Mouse (Mus musculus) right cerebral cortex, postnatal 36 days (tissue): ENCODE data around the gene Tmed2.
"Not testable (repeated sequence)": the region's sequence is repeated elsewhere in the genome, so short reads cannot be mapped to it uniquely, and the experiment has no call there.

ENCODE experiments used
- DNase-seq, 2 experiments: peaks; one replicate each; pipeline ENCODE4 v3.0.0; 2022; ENCODE audit warnings: low spot score in 2 of 2, mixed read lengths in 1 of 2

Gene Tmed2

GRCm38 (mm10) chr5:124528351-124528750 is 12.1 kb upstream of the Tmed2 start:
- DNase-seq, result no peak

GRCm38 (mm10) chr5:124528791-124529190 is 11.7 kb upstream of the Tmed2 start:
- no peak for DNase-seq

DNA sequence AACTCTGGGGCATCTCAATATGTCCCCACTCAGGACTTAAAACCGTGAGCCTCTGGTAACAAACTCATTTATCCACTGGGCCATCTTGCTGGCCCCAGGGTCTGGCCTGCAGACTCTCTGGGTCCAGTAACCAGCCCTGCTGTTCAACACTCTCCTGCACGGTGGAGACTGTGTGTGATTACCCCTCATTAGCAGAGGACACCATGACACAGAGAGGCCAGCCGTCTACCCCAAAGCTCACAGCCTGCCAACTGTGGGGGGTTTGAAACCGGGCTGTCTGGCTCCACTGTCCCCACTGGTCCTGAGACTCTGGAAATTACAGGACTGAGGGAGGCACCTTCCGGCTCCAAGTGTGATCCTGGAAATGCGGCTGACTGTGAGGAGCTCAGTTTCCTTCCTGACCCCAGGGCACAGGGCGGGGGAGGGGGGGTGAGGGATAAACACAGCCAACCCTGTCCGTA is 11.3 kb upstream of the Tmed2 start:
- no peak for DNase-seq

GRCm38 (mm10) chr5:124529697-124530096 is 10.8 kb upstream of the Tmed2 start:
- DNase-seq, result no peak

GRCm38 (mm10) chr5:124530655-124531582 is 9.6 kb upstream of the Tmed2 start, which contains the start of gene Rilpl1:
Gene Rilpl1 (minus strand): TSS chr5:124531391.
- peak; percentile 66 to 76 for DNase-seq

- DNase-seq, result no peak
Observed at GRCm38 (mm10) chr5:124531583-124531930, 8.9 kb upstream of the Tmed2 start.

DNA sequence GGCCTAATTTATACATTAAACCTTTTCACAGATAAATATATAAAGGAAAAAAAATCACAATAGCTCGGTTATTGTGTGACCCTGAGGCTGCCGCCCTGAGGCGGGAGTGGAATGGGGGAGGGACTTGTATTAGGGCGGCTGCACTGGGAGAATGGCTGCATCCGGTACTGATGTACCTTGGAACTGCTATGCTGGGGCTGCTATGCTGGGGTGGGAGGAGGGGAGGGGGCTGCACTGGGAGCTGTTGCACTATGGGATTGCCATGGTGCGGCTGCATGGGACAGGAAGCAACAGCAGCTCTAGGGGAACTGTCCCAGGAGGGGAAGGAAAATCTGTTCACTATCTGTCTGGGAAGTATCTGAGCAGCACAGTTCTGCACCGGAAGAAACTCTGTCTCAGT is 8.0 kb upstream of the Tmed2 start:
- DNase-seq, result no peak

DNA sequence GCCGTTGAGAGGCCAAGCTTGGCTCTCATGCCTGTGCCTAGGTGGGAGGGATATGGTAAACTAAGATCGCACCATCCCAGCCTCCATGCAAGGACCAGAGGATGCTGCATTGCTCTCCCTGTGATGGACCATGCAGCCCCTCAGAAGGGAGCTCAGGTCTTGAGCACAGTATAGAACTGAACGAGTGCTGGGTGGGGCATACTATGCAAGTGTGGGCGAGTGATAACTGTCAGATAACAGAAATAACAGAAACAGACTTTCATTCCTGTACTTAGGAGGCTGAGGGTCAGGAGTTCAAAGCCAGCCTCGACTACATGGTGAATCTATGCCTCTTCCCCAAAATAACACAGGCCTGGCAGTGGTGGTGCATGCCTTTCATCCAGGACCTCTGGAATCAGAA is 5.5 kb upstream of the Tmed2 start:
- DNase-seq, result no peak

- peak in 1 of 2 experiments; percentile 22 for DNase-seq
Observed at GRCm38 (mm10) chr5:124536776-124537175, 3.7 kb upstream of the Tmed2 start.

- DNase-seq, result peak; percentile 49 to 50
Observed at GRCm38 (mm10) chr5:124538813-124539792, 1.4 kb upstream of the Tmed2 start.

DNA sequence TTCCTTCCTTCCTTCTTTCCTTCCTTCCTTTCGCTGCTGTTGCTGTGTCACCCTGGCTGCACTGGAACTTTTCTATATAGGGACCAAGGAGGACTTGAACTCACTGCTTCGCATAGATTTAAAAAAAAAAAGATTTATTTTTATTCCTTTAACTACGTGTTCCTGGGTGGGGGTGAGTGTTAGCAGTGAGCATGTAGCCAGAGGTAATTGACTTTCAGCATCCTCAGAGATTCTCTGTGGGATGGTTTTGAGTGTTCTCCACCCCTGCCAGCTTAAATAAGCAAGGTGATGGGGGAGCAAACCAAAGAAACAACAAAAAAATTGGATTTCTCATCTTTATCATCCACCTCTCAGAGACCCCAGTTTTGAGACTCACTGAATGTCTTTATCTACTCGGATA is 590 bp upstream of the Tmed2 start:
- no peak for DNase-seq

GRCm38 (mm10) chr5:124540905-124541601 is 558 bp downstream of the Tmed2 start:
- DNase-seq, result no peak

DNA sequence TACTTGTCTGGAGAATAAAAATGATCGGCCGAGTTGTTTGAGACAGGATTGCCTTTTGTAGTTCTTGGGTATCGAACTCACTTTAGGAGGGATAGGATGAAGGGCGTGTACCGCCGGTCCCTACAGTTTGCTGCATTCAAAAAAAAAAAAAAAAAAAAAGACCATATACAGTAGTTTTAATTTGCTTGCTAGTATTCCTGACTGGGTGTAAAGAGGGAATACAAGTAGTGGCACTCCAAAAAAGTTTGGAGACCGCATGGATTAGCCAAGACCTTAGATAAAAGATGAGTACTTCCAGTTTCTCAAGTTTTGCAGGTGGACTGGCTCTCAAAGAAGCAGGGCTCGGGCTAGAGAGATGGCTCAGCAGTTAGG is 1.1 kb downstream of the Tmed2 start:
- DNase-seq, result no peak

GRCm38 (mm10) chr5:124550737-124551136 is 10.2 kb downstream of the Tmed2 start:
- DNase-seq, result not testable (repeated sequence)

GRCm38 (mm10) chr5:124551349-124552093 is 11.0 kb downstream of the Tmed2 start:
- not testable (repeated sequence) for DNase-seq

- DNase-seq, result no peak
Observed at GRCm38 (mm10) chr5:124552094-124552472, 11.6 kb downstream of the Tmed2 start.

DNA sequence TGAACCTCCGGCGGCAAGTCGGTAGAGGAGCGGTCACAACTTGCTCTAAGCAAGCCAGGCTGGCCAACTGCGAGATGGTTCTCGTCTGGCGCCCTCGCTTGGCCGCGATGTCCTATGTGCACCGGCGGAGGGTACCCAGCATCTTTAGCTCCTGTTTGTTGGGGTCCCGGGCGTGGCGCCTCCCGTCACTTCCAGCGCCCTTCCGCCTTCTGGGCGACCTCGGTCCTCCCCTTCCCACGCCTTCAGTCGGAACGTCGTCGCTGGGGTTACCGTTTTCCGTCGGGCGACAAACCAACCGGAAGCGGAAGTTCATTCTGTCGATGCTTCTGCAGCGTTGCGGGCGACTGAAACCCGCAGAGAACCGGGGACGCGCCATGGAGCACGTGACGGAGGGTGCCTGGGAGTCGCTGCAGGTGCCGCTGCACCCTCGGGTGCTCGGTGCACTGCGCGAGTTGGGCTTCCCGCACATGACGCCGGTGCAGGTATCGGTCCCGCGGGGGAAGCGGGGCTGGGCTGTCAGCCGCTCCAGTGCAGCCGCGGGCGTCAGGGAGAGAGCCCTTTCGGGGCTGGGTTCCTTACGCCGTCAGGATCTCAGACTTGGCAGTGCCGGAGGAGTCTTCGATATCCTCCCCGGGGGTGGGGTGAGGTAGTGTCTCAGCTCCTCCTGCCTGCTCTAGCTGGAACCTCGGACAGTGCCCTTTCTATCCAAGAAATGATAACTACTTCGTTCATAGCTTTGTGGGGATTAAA is 12.2 kb downstream of the Tmed2 start, which contains the start of gene Ddx55:
Ddx55 (plus strand) TSS at position 307 of the 750 bp plus-strand sequence.
- DNase-seq, result peak; percentile 84 to 88

- DNase-seq, result no peak
Observed at GRCm38 (mm10) chr5:124553607-124554006, 13.1 kb downstream of the Tmed2 start.

DNA sequence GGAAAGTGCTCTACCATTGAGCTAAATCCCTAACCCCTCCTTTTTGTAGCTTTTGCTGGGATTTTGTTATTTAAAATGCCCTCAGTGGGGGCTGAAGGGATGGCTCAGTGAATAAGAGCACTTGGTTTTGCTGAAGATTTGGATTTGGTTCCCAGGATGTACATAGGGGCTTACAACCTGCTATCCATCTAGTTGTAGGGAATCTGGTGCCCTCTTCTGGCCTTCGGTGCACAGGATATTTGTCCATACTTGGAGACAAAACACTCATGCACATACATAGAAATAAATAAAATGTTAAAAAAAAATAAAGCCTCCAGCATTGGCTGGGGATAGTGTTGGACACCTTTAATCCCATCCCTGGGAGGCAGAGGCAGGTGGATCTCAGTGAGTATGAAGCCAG is 14.7 kb downstream of the Tmed2 start:
- no peak for DNase-seq

DNA sequence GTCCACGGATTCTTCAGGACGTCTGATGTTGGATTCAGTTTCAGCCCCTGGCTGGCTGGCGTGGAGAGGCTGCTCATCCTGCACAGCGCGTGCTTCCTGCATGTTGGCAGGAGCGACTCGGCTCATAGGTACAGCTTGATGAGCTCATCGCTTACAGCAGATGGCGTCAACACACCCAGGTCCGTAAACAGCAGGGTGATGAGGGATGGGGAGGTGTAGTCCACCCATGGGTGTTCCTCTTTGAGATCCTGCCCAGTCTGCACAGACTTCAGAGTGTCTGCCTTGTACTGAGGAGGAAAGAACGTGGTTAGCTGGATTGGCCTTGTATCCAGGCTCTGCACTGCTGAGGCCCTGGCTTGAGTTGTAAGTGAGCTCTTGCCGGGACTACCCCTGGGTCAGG is 30.6 kb downstream of the Tmed2 start:
- DNase-seq, result peak; percentile 67 to 72
